Mouse (Mus musculus) cerebellum, adult 2 months (tissue): ENCODE measurements at regions not wholly inside any gene's neighbourhood (a gene's known extent, or its start where the extent isn't known, plus 50 kb on each side); places are given as distances from the start of the nearest gene placed in this dataset.

Experiments
- DNase-seq, 2 experiments: peaks; one replicate each; pipeline ENCODE4 v3.0.0; 2021
- H3K27ac ChIP-seq: fragments of 200-500 bp; 2 replicates; pipeline ENCODE4 v1.5.1; 2012; ENCODE audit warnings: low read length, control low read depth, inconsistent platforms; ENCODE audit not compliant: insufficient read depth
- H3K27me3 ChIP-seq: fragments of 200-500 bp; 2 replicates; pipeline ENCODE4 v1.6.1; 2012; ENCODE audit warnings: inconsistent platforms, mild to moderate bottlenecking, low read length, moderate library complexity; ENCODE audit not compliant: control insufficient read depth, insufficient read depth
- H3K4me1 ChIP-seq: fragments of 200-500 bp; 2 replicates; pipeline ENCODE4 v1.6.1; 2011; ENCODE audit warnings: low read length; ENCODE audit not compliant: control insufficient read depth, insufficient read depth
- H3K4me3 ChIP-seq: fragments of 200-500 bp; replicated peaks from 2 replicates; pipeline ENCODE3; 2011; ENCODE audit warnings: mild to moderate bottlenecking, low read depth, low read length, control low read depth; ENCODE audit not compliant: insufficient read depth
- CTCF ChIP-seq: fragments of 200-500 bp; IDR thresholded peaks from 2 replicates; pipeline ENCODE4 v1.5.1; 2011; ENCODE audit warnings: low read depth, mild to moderate bottlenecking, control low read depth, low read length, moderate library complexity, borderline replicate concordance; ENCODE audit not compliant: insufficient read depth
- POLR2A ChIP-seq: fragments of 200-500 bp; IDR thresholded peaks from 2 replicates; pipeline ENCODE4 v1.6.1; 2011; ENCODE audit warnings: low read length, control low read depth, borderline replicate concordance; ENCODE audit not compliant: insufficient read depth
- WGBS: fragments of 180-500 bp; shearing (Covaris S2); methylation state at CpG from one replicate; pipeline ENCODE4 v1.1.7; 2018; 5-methylcytosine and 5-hydroxymethylcytosine counted together

- WGBS = 63% methylated on average over 4 of the region's 4 CpGs
- no peak for DNase-seq
Measured at GRCm38 (mm10) chr2:106162681-106163080, 159.3 kb upstream of the Dnajc24 start.

GRCm38 (mm10) chr2:106161877-106162276, 158.5 kb upstream of the Dnajc24 start:
- 73% methylated on average over 5 of the region's 5 CpGs for WGBS
- Histone ChIP-seq H3K4me1 (no peaks in the 10 kb centered on the region), H3K27me3 (no peaks in the 10 kb centered on the region), H3K4me3 (no peak overlapping the region), H3K27ac (no peak overlapping the region)
- no peak for TF ChIP-seq POLR2A
- TF ChIP-seq CTCF = no peak
- no peak for DNase-seq

More at GRCm38 (mm10) chr2:106162681-106163080, 159.3 kb upstream of the Dnajc24 start:
- TF ChIP-seq POLR2A = no peak
- no peak for TF ChIP-seq CTCF
- Histone ChIP-seq H3K4me1 (no peaks in the 10 kb centered on the region), H3K27ac (no peak overlapping the region), H3K4me3 (no peak overlapping the region), H3K27me3 (no peaks in the 10 kb centered on the region)

GRCm38 (mm10) chr2:106149701-106150100, 146.4 kb upstream of the Dnajc24 start:
- Histone ChIP-seq H3K27me3 (no peaks in the 10 kb centered on the region), H3K4me1 (no peaks in the 10 kb centered on the region), H3K27ac (no peak overlapping the region), H3K4me3 (no peak overlapping the region)
- DNase-seq = no peak
- TF ChIP-seq CTCF (no peak), POLR2A (no peak)
- 36% methylated on average over 3 of the region's 3 CpGs for WGBS

GRCm38 (mm10) chr2:106140931-106141330, 137.6 kb upstream of the Dnajc24 start:
- Histone ChIP-seq H3K27ac (no peak overlapping the region), H3K4me3 (no peak overlapping the region), H3K4me1 (peaks cover 7% of the 10 kb centered on the region), H3K27me3 (no peaks in the 10 kb centered on the region)
- peak in 1 of 2 experiments; percentile 5 for DNase-seq
- no peak for TF ChIP-seq POLR2A
- TF ChIP-seq CTCF = no peak
- WGBS = 49% methylated on average over 5 of the region's 5 CpGs

- WGBS = 93% methylated on average over 2 of the region's 2 CpGs
- TF ChIP-seq POLR2A (no peak), CTCF (no peak)
- no peak overlapping the region for H3K4me3 ChIP-seq
- no peaks in the 10 kb centered on the region for H3K4me1 ChIP-seq
- DNase-seq = no peak
- H3K27me3 ChIP-seq = no peaks in the 10 kb centered on the region
- H3K27ac ChIP-seq = no peak overlapping the region
Measured at GRCm38 (mm10) chr2:106101002-106101401, 97.7 kb upstream of the Dnajc24 start.

- peak in 1 of 2 experiments; percentile 11 for DNase-seq
- TF ChIP-seq POLR2A (no peak), CTCF (peak; percentile 32; the same call in 1 of the 2 replicates)
- Histone ChIP-seq H3K4me3 (no peak overlapping the region), H3K27ac (no peak overlapping the region), H3K27me3 (no peaks in the 10 kb centered on the region), H3K4me1 (no peaks in the 10 kb centered on the region)
- 20% methylated on average over 8 of the region's 8 CpGs for WGBS
Measured at GRCm38 (mm10) chr2:106086121-106086520, 82.8 kb upstream of the Dnajc24 start.

GRCm38 (mm10) chr2:106083801-106084800, 80.8 kb upstream of the Dnajc24 start:
- WGBS = 43% methylated on average over 11 of the region's 11 CpGs
- no peaks in the 10 kb centered on the region for H3K27me3 ChIP-seq
- TF ChIP-seq POLR2A = no peak
- no peak for TF ChIP-seq CTCF
- DNase-seq = peak in 1 of 2 experiments; percentile 12
- H3K4me3 ChIP-seq = no peak overlapping the region
- no peaks in the 10 kb centered on the region for H3K4me1 ChIP-seq
- no peak overlapping the region for H3K27ac ChIP-seq

GRCm38 (mm10) chr2:106083001-106083400, 79.7 kb upstream of the Dnajc24 start:
- TF ChIP-seq POLR2A = no peak
- no peak for TF ChIP-seq CTCF
- DNase-seq = no peak
- H3K4me1 ChIP-seq = no peaks in the 10 kb centered on the region
- H3K4me3 ChIP-seq = no peak overlapping the region
- no peak overlapping the region for H3K27ac ChIP-seq
- H3K27me3 ChIP-seq = no peaks in the 10 kb centered on the region
- 77% methylated on average over 8 of the region's 8 CpGs for WGBS
